Mouse (Mus musculus) B cell, adult 62 days (primary cell): ENCODE data around the gene Pcyox1. TPM values are rescaled to one million over a fixed set of nuclear protein-coding genes. Genes with fewer than 3 reads are reported as not detected.

Experiments used
- total RNA-seq: library from RNA; stranded (reverse); gene quantifications from 4 replicates; pipeline ENCODE4 v1.2.4, GENCODE M21; 2023

Pcyox1 gene
- total RNA-seq: 10.1 to 19.0 TPM (median 11.2 TPM) in 4 replicates

GRCm38 (mm10) chr6:86396581-86397256, at the start of gene Pcyox1:
Gene Pcyox1 (minus strand): TSS chr6:86397154.

GRCm38 (mm10) chr6:86438272-86439118, 41.5 kb upstream of the Pcyox1 start, which contains the start of gene C87436:
Gene C87436 (plus strand): TSS chr6:86438374.

GRCm38 (mm10) chr6:86426358-86426757, 29.4 kb upstream of the Pcyox1 start, which contains the start of gene Gm44790:
Gene Gm44790 (plus strand): TSS chr6:86426658.

GRCm38 (mm10) chr6:86404100-86404861, 7.3 kb upstream of the Pcyox1 start, which contains the start of gene Tia1:
Gene Tia1 (plus strand): TSS chr6:86404219.

GRCm38 (mm10) chr6:86370764-86371339, 26.1 kb downstream of the Pcyox1 start, which contains the start of gene Snrpg:
Gene Snrpg (plus strand): TSS chr6:86371304.

GRCm38 (mm10) chr6:86365371-86366124, 31.4 kb downstream of the Pcyox1 start, which contains the start of gene Fam136a:
Gene Fam136a (plus strand): TSS chr6:86365646.

Other genes with a start within 250 kb of the Pcyox1 start
- gene Tgfa, start 201.9 kb downstream of the Pcyox1 start, total RNA-seq: 1.4 to 2.6 TPM (median 2.3 TPM) in 4 replicates
- gene Fam136a, start 31.5 kb downstream of the Pcyox1 start, total RNA-seq: 18.8 to 21.8 TPM (median 20.8 TPM) in 4 replicates
- 196 to 230 TPM (median 218 TPM) in 4 replicates for gene Snrpg, start 25.9 kb downstream of the Pcyox1 start, total RNA-seq
- gene Tia1, start 7.1 kb upstream of the Pcyox1 start, total RNA-seq: 105 to 118 TPM (median 115 TPM) in 4 replicates
- gene Gm44790, start 29.5 kb upstream of the Pcyox1 start, total RNA-seq: 1.3 to 3.8 TPM in 2 of 4 replicates, not detected in the others
- gene C87436, start 41.2 kb upstream of the Pcyox1 start, total RNA-seq: 50.1 to 61.7 TPM (median 57.0 TPM) in 4 replicates
- 197 to 202 TPM (median 201 TPM) in 4 replicates for gene Pcbp1, start 129.2 kb upstream of the Pcyox1 start, total RNA-seq
- not detected in 4 replicates for gene Asprv1, start 231.0 kb upstream of the Pcyox1 start, total RNA-seq